ENCODE assay signal across 22 mouse cellular contexts in the genomic region with DNA sequence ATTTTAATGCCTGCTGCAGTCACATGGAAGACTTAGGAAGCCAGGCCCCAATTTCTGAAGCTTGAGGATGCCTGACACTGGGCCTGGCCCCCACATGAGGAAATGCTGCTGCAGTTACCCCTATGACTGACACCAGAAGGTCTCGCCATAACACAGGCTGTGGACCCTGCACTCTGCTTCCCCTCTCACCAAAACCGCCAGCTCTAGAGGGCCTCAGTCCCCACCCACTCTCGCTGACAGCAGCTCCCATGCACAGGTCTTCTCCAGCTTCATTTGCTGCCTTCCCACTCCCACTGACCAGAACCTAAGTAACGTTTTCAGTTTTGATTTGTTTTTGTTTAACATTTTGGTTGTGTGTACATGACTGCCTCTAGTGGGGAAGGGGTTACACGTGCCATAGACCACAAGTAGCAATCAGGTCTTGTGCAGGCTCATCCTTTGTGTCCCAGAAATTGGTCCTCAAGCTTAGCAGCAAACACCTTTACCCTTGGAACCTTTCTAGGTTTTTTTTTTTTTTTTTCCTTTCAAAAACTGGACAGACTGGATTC. TPM values are rescaled to one million over a fixed set of nuclear protein-coding genes. Genes with fewer than 3 reads are reported as not detected.
A peak's percentile ranks its signal among the peaks of the same experiment; 100 is the strongest.
DNase-seq lines count a peak whose midpoint lies in the region; ATAC-seq and TF ChIP-seq lines count a peak whose summit lies in the region.
"Had no signal": no experiment of that assay in that cellular context is flagged by ENCODE, and none has a peak within 500 bp of the region (broad histone marks: within the 10 kb centered on the region; RNA-seq: fewer than 3 reads in every experiment).

No protein-coding gene starts in this region.

- H3K27me3 ChIP-seq in heart, embryonic 16.5 days (ENCODE audit: control insufficient read depth, insufficient read depth, low read length): no peaks in the 10 kb centered on the region
- no peaks in the 10 kb centered on the region for H3K27me3 ChIP-seq in heart, adult 2 months (ENCODE audit: control insufficient read depth, insufficient read depth, low read length)
- H3K27me3 ChIP-seq in lung, embryonic 14.5 days (ENCODE audit: insufficient read depth, low read length): no peaks in the 10 kb centered on the region
- H3K27me3 ChIP-seq: heart, embryonic 13.5 days; hindbrain, embryonic 15.5 days; limb, embryonic 12.5 days; liver, embryonic 13.5 days; megakaryocyte, embryonic 14.5 days had no signal

- no peak for TF ChIP-seq POLR2A in heart, adult 2 months (IDR thresholded peaks at IDR 0.05; ENCODE audit: insufficient read depth, low read depth, low read length)

- no peak overlapping the region for H3K4me2 ChIP-seq in heart, embryonic 16.5 days (ENCODE audit: low read depth, low read length)
- H3K4me2 ChIP-seq in lung, embryonic 14.5 days: no peak overlapping the region
- H3K4me2 ChIP-seq: heart, embryonic 13.5 days; hindbrain, embryonic 15.5 days; limb, embryonic 12.5 days; liver, embryonic 13.5 days had no signal

- TF ChIP-seq EP300 in heart, adult 2 months (IDR thresholded peaks at IDR 0.05; ENCODE audit: insufficient read depth, low read depth, low read length): no peak

- no peaks in the 10 kb centered on the region; the same call in 1 of the 2 replicates for H3K79me2 ChIP-seq in heart, adult 2 months (replicated peaks; ENCODE audit: control insufficient read depth, insufficient read depth, low read length)

- WGBS in heart, embryonic 16.5 days: 56% methylated on average over 5 of the region's 5 CpGs
- WGBS in heart, adult 2 months: 60% methylated on average over 5 of the region's 5 CpGs
- WGBS in lung, embryonic 14.5 days: 52% methylated on average over 5 of the region's 5 CpGs

- TF ChIP-seq CTCF in heart, adult 2 months (IDR thresholded peaks at IDR 0.05): no peak
- peak; percentile 31; the same call in 1 of the 2 replicates for TF ChIP-seq CTCF in lung, embryonic 14.5 days (IDR thresholded peaks at IDR 0.05; ENCODE audit: low read depth)

- H3K4me3 ChIP-seq in heart, embryonic 16.5 days (ENCODE audit: low read length): no peak overlapping the region
- H3K4me3 ChIP-seq in heart, adult 2 months: no peak overlapping the region
- H3K4me3 ChIP-seq in lung, embryonic 14.5 days (ENCODE audit: low read depth, low read length): no peak overlapping the region
- H3K4me3 ChIP-seq: heart, embryonic 13.5 days; hindbrain, embryonic 15.5 days; limb, embryonic 12.5 days; liver, embryonic 13.5 days; megakaryocyte, embryonic 14.5 days had no signal

- ATAC-seq in heart, embryonic 16.5 days (replicated peaks; ENCODE audit: extremely low read depth, insufficient read depth, low FRiP score): no peak
- no peak for ATAC-seq in lung, embryonic 14.5 days (ENCODE audit: insufficient read depth)

- H3K9ac ChIP-seq in heart, embryonic 16.5 days (ENCODE audit: low read length): no peak overlapping the region
- H3K9ac ChIP-seq in heart, adult 2 months (ENCODE audit: low read depth, low read length): no peak overlapping the region
- no peak overlapping the region for H3K9ac ChIP-seq in lung, embryonic 14.5 days
- H3K9ac ChIP-seq: heart, embryonic 13.5 days; hindbrain, embryonic 15.5 days; limb, embryonic 12.5 days; liver, embryonic 13.5 days had no signal

- peaks cover 59% of the 10 kb centered on the region for H3K36me3 ChIP-seq in heart, embryonic 16.5 days (ENCODE audit: control insufficient read depth, insufficient read depth)
- no peaks in the 10 kb centered on the region; the same call in 1 of the 2 replicates for H3K36me3 ChIP-seq in heart, adult 2 months (ENCODE audit: control insufficient read depth, insufficient read depth, low read length)
- H3K36me3 ChIP-seq in lung, embryonic 14.5 days (ENCODE audit: insufficient read depth): peaks cover 84% of the 10 kb centered on the region

- intact Hi-C loops in heart, adult 2 months (cut with DNase I): loop anchor here (10.0 kb wide), 1 partner anchor 347 kb away; a partner anchor contains a TSS

- no peaks in the 10 kb centered on the region for H3K9me3 ChIP-seq in heart, embryonic 16.5 days (replicated peaks; ENCODE audit: control insufficient read depth, low read length)
- no peaks in the 10 kb centered on the region for H3K9me3 ChIP-seq in lung, embryonic 14.5 days (ENCODE audit: low read depth, low read length)
- H3K9me3 ChIP-seq: embryonic facial prominence, embryonic 10.5 days; heart, embryonic 13.5 days; hindbrain, embryonic 15.5 days; limb, embryonic 12.5 days; liver, embryonic 13.5 days; megakaryocyte, embryonic 14.5 days had no signal

- H3K27ac ChIP-seq in heart, embryonic 16.5 days (ENCODE audit: low read length): peak overlapping the region; percentile 57; the same call in 1 of the 2 replicates
- no peak overlapping the region for H3K27ac ChIP-seq in heart, adult 2 months
- no peak overlapping the region for H3K27ac ChIP-seq in lung, embryonic 14.5 days (ENCODE audit: low read depth)
- H3K27ac ChIP-seq: embryonic facial prominence, embryonic 10.5 days; heart, embryonic 13.5 days; hindbrain, embryonic 15.5 days; limb, embryonic 12.5 days; liver, embryonic 13.5 days had no signal

- no peak for DNase-seq in heart, adult 2 months
- peak; percentile 11 for DNase-seq in lung, embryonic 14.5 days
- no peak for DNase-seq in lung, postnatal 10 days
- peak; percentile 57 for DNase-seq in thymus, postnatal 14 days
- DNase-seq in thymus, postnatal 4 days: no peak
- DNase-seq in naive thymus-derived CD4-positive, alpha-beta T cell, adult 2 months (ENCODE audit: low read depth): peak; percentile 43
- no peak for DNase-seq in testis, postnatal 14 days (ENCODE audit: low spot score)
- DNase-seq: adrenal gland, postnatal 36 days; cerebellum, adult 2 months; gastrocnemius, postnatal 10 days; heart, adult 11 months; heart, postnatal 36 days; kidney, adult 18-20 months; liver, embryonic 13.5 days; right cerebral cortex, postnatal 14 days; spleen, adult 18-20 months had no signal

- H3K4me1 ChIP-seq in heart, embryonic 16.5 days (ENCODE audit: control insufficient read depth, insufficient read depth, low read length): peaks cover 16% of the 10 kb centered on the region
- peaks cover 2% of the 10 kb centered on the region for H3K4me1 ChIP-seq in heart, adult 2 months (ENCODE audit: control insufficient read depth, insufficient read depth, low read length)
- H3K4me1 ChIP-seq in lung, embryonic 14.5 days (ENCODE audit: insufficient read depth): no peaks in the 10 kb centered on the region

RNA-seq across cellular contexts. Expression of a gene that starts 5.5 kb away (rescaled TPM):
- 6.7 and 6.8 TPM in 2 replicates for polyA plus RNA-seq in heart, embryonic 16.5 days (2015; fragmentation: Nextera tagmentation; extraction: Ambion mirVana)
- total RNA-seq in heart, adult 2 months (2021): 10 to 100 TPM; 61.7 to 69.4 TPM
- polyA plus RNA-seq in heart, adult 2 months (2012; rRNA removed): 105 and 123 TPM in 2 replicates
- polyA plus RNA-seq in lung, embryonic 14.5 days (2014; fragmentation: Nextera tagmentation; extraction: Ambion mirVana): 14.6 and 14.9 TPM in 2 replicates

RNA-seq across cellular contexts. Expression of a gene that starts 10.9 kb away (rescaled TPM):
- polyA plus RNA-seq in heart, embryonic 16.5 days (2015; fragmentation: Nextera tagmentation; extraction: Ambion mirVana): 2.2 and 2.3 TPM in 2 replicates
- 1 to 10 TPM; 7.4 to 9.6 TPM for total RNA-seq in heart, adult 2 months (2021)
- polyA plus RNA-seq in heart, adult 2 months (2012; rRNA removed): 6.9 and 8.1 TPM in 2 replicates
- polyA plus RNA-seq in lung, embryonic 14.5 days (2014; fragmentation: Nextera tagmentation; extraction: Ambion mirVana): 3.5 and 3.8 TPM in 2 replicates

RNA-seq across cellular contexts. Expression of a gene that starts 11.8 kb away (rescaled TPM):
- 8.3 and 8.6 TPM in 2 replicates for polyA plus RNA-seq in heart, embryonic 16.5 days (2015; fragmentation: Nextera tagmentation; extraction: Ambion mirVana)
- 10 to 100 TPM; 14.3 to 18.4 TPM for total RNA-seq in heart, adult 2 months (2021)
- 18.7 and 21.7 TPM in 2 replicates for polyA plus RNA-seq in heart, adult 2 months (2012; rRNA removed)
- 5.2 and 6.7 TPM in 2 replicates for polyA plus RNA-seq in lung, embryonic 14.5 days (2014; fragmentation: Nextera tagmentation; extraction: Ambion mirVana)

RNA-seq across cellular contexts. Expression of a gene that starts 18.4 kb away (rescaled TPM):
- 8.5 and 11.2 TPM in 2 replicates for polyA plus RNA-seq in heart, embryonic 16.5 days (2015; fragmentation: Nextera tagmentation; extraction: Ambion mirVana)
- total RNA-seq in heart, adult 2 months (2021): 10 to 100 TPM; 16.5 to 21.2 TPM
- polyA plus RNA-seq in heart, adult 2 months (2012; rRNA removed): 11.9 and 17.1 TPM in 2 replicates
- 24.5 and 26.6 TPM in 2 replicates for polyA plus RNA-seq in lung, embryonic 14.5 days (2014; fragmentation: Nextera tagmentation; extraction: Ambion mirVana)

RNA-seq across cellular contexts. Expression of a gene that starts 35.3 kb away (rescaled TPM):
- polyA plus RNA-seq in heart, embryonic 16.5 days (2015; fragmentation: Nextera tagmentation; extraction: Ambion mirVana): 22.7 and 24.7 TPM in 2 replicates
- total RNA-seq in heart, adult 2 months (2021): 10 to 100 TPM; 62.8 to 62.9 TPM
- 37.7 and 41.6 TPM in 2 replicates for polyA plus RNA-seq in heart, adult 2 months (2012; rRNA removed)
- 31.1 and 39.1 TPM in 2 replicates for polyA plus RNA-seq in lung, embryonic 14.5 days (2014; fragmentation: Nextera tagmentation; extraction: Ambion mirVana)

Comparison
In these comparisons a context has a peak if more than half of its experiments do, and no peak if none do; other contexts are left out.
1. DNase-seq: peak in lung, embryonic 14.5 days (single experiment), thymus, postnatal 14 days (single experiment) and naive thymus-derived CD4-positive, alpha-beta T cell, adult 2 months (single experiment); none in heart, adult 2 months (0 of 2), lung, postnatal 10 days (single experiment), thymus, postnatal 4 days (single experiment) and testis, postnatal 14 days (single experiment).